Mouse (Mus musculus): ENCODE results near the gene Kif16b. TPM values are rescaled to one million over a fixed set of nuclear protein-coding genes. Genes with fewer than 3 reads are reported as not detected.

The Kif16b gene
- total RNA-seq, 2 experiments from 2014 or later = 24.9 to 27.0 TPM

DNA sequence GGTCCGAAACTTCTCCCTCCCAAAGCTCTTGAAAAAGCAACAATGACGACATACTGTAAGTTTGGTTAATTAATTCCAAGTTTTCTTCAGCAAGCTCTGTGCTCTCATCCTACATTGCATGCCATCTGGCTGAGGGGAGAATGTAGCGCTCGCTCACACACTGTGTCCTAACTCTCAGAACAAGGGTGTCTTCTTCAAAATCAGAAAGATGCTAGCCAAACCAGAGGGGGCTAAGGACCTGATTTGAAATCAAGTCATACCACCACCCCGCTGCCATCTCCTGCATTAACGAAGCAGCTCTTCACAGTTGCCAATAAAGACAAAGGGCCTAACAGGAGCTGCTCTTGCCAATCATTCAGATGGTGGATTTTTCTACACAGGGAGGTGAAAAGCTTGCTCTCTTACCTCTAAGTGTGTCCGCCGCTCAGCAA lies 253.3 kb downstream of the Kif16b start:
- DNase-seq = no peak

DNA sequence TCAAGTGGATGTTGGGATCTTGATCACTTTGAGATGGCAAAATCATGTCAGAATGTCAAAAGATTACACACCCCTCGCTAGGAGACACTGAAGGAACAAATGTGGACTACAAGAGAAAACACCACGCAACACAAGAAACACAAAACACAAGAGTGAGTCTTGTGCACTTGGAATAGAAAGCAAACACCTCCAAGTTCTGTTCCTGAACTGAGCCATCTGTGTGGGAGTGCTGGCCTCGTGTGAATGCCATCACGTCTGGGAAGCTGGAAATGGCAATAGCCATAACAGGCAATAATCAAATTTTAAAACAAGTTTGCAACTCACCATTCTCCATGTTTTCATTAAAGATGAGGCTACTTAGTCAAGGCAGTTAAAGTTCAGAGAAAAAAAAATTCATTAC lies 254.5 kb downstream of the Kif16b start:
- DNase-seq = no peak

DNA sequence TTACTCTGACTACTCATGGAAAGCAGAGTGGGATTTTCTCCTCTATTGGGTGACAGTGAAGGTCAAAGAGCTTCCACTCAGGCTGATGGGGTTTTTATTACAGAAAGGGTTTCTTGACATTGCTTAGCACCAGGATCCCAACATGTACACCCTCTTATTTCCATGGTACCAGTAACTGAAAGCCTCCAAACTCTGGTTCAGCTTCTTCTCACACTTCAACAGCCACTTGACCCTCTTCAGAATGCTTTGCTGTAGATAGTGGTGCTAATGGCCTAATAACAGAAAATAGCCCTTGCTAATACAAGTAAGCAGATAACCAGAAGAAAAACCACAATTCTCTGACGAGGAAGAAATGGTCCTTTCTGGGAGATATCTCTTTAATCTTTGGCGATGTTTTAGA lies 259.6 kb downstream of the Kif16b start:
- peak; percentile 36 for DNase-seq

DNA sequence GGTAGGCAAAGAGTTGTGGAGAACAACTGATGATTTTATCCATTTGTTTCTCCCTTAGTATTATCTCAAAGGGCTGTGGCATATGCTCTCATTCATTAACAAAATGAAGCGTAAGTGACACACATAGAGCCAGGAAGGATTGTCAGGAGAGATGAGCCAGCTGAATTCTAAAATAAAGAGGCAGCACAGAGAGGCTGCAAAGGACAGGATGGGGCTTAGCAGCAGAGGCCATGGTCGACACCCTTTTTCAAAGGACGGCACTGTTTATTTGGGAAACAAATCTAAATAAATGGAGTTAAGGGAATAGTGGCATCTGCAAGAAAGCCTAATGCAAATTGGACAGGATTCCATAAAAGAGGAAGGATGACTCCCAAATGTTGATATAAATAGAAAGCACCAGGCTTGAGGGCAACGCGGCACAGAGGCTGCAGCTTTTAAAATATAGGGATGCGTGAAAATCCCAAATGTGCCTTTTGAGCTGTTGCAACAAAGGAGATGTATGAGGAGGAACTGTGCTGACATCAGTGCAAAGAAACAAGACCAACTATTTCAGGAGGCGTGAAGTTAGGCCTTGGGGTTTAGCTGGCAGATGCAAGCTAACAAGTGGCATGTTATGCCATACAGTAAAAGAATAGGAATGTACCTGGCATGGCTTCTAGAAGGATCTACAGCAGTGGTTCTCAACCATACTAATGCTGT lies 265.6 kb downstream of the Kif16b start:
- DNase-seq = no peak

DNA sequence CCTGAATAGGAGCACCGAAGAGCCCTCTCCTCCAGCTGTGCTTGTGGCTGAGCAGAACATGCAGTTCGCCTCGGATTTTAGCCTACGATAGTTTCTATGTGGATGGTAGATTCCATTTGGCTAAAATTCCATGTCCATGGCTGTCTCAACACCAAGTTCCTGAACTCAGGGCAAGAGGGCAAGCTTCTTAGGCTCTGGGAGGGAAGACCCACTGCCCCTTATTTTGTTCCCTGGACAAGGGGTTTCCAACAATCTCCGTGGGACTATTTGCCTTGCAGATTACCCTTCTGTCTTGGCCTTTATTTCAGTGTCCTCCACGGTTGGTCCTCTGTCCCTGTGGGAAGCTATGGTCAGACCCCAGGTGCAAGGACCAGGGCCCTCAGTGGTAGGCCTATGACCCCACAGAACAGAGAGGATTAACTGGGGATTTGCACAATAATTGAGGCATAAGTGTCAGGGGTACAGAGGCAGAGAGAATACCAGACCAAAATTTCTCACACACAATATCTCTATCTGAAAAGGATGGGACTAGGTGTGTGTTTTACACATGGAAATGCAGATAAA lies 267.3 kb downstream of the Kif16b start:
- DNase-seq = no peak

- no peak for DNase-seq
Measured at GRCm38 (mm10) chr2:142629523-142630312, 271.6 kb downstream of the Kif16b start.

DNA sequence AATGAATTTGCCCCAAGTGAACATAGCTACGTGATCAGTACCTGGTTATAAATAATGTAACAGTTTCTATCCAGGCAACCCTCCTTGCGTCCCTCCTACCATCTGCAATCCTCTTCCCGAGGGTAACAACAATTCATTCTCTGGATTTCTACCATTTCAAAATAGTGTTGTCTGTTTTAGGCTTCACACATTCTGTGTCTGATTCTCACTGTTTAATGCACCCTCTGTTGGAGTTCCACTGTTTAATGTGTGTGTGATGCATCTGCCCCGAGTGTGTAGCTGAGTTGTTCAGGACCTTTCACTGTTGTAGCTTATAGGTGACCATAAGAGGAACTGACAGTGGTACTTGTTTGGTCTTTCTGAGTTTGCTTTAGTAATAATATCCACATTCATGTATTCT lies 275.6 kb downstream of the Kif16b start:
- DNase-seq = no peak

DNA sequence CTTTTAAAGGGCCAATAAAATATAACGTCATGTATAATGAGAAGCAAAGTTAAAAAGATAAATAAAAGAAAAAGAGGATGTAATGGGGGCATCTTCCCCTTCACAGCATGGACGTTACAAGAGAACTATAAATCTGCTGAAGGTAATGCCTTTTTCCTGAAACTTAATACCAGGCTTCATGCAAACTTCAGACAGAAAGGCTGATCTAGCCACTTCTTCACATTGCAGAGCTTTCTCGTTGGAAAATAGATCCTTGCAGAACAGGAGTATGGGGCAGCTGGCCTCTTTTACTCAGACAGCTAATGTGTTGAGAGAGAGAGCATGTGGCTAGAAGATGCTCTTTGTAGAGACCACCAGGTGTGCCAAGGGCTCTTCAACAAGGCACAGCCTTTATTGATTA lies 276.2 kb downstream of the Kif16b start:
- no peak for DNase-seq

DNA sequence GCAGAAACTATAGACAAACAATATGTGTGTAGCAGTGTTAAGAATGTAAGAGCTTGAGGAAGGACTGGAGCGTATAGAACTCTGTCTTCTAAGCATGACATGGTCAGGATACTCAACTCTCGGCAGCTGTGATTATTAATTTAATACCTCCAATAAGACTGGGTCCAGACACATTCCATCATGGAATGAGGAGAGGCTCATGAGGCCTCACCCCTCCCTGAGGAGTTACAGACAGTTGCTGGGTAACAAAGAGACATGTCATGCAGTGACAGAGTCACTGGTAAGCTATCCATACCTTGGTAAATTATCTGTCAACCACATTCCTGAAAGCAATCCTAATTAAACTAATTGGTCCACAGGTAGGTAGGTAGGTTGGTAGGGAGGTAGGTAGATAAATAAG lies 277.1 kb downstream of the Kif16b start:
- no peak for DNase-seq

DNA sequence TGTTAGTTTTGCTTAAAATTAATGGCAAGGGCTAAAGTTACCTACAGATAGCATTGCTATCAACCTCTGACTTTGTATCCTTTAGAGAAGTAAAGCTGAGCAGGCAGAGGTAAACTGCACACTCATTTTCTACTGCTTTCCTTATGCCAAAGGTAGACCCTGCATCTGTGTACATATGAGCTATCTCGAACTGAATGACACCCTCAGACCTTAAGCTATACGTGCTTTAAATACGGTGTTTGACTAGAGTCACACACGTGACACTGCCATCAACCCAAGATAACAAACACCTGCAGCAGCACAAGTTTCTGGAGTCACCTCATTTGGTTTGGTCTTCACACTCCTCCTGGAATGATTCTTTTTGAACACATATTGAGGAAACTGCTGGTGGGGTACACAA lies 280.2 kb downstream of the Kif16b start:
- no peak for DNase-seq

DNA sequence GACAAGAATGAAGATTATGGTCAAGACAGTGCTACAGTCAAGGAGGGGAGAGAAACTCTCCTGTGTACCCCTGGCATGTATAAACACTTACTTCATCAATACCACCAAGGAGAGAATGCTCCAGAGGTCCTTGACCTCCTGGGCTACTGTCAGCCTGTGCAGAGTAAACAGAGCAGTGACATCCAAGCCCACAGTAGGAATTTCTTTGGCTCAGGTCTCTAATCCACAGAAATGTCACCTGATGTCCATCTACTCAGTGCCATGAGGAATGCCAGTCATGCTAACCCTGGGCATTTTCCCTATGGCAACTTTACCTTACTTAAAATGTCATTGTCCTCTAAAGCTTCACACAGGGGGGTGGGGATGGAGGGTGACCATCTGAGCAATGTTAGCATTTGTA lies 281.4 kb downstream of the Kif16b start:
- no peak for DNase-seq

DNA sequence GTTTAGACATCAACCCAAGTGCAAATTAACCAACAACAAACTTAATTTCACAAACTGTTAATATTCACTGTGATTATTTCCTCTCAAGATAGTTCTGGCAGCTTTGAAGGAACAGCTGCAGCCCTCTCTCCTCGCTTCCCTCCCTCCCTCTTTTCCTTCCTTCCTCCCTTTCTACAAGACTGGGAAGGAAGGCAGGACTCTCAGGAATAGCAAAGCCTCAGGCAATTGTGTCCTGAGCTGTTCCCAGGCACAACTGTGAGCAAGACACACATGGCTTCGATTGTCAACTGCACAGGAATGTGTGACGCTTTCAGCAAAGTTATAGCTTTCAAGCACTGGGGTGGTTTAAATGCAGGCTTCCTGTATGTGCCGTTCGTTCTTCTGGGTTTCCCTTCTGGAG lies 286.8 kb downstream of the Kif16b start:
- DNase-seq = no peak

DNA sequence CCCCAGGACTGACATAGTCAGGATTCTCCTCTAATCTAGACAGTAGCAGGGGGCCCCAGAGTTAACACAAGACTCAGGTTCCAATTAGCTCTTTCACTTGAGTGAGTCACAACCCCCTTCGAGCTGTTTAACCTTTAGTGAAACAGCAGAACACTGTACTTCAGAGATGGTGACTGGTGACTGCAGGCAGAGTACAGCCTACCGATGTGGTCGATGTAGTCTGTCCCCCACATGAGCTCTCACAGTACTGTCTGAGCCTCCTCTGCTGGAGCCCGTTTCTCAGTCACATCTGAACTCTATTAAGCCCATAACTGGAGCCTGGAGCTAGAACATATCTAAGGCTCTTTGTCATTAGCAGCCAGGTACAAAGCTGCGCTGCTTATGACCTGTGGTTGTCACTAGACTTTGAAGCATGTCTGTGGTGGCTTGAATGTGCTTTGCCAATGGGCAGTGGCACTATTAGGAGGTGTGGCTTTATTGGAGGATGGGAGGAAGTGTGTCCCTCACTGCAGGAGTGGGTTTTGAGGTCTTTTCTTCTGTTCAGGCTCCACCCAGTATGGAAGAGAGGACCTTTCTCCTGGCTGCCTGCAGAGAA lies 288.9 kb downstream of the Kif16b start:
- DNase-seq = no peak

- DNase-seq = peak; percentile 32
Measured at GRCm38 (mm10) chr2:142611113-142611512, 290.2 kb downstream of the Kif16b start.

DNA sequence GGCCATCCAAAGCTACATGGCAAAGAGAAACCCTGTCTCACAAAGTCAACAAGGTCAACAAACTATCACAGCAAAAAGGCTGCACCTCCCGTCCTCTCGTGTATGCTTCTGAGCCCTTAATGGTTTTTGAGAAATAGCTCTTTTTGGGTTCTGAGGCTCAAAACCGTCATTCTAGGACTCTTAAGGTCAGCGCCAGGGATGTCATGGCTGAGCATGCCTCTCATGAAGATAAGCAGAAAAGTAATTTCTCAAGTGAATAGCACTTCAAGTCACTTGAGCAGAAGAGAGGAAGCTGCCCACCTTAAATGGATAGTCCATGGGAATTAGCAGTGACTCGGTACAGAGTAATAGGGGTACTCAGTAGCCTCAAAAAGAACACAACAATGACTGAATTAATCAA lies 291.1 kb downstream of the Kif16b start:
- DNase-seq = no peak

GRCm38 (mm10) chr2:142608778-142609177 lies 292.6 kb downstream of the Kif16b start:
- DNase-seq = no peak

DNA sequence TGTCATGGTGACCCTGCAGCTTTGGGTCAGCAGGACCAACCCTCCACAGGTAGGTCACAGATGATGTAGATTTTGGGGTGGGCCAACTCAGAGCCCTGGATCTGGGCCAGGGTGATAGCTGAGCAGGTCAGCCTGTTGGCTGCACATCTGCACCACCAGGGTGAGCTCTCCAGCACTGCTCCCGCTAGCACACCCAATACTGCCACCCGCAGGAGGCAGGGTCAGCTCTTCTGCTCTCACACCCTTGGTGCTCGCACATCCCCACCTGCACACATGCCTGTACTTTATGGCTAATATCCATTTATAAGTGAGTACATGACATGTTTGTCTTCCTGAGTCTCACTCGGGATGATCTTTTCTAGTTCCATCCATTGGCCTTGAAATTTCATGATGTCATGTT lies 296.6 kb downstream of the Kif16b start:
- no peak for DNase-seq

DNA sequence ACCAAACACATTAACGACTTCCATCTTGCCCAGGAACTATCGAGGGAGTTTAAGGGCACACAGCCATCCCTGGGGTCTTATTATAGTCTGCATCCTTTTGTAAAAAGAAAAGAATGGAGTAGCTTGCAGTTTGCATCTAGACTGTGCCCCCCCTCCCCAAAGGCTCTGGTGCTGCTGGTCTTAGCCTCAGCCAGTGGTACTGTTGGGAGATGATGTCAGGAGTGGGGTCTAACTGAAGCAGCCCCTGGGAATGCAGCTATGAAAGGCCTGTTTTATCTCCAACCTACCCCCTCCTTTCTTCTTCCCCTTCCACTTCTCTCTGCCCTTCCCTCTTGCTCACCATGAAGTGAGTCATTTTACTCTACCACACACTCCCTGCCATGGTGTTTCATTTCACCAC lies 298.1 kb downstream of the Kif16b start:
- no peak for DNase-seq

- DNase-seq = no peak
Measured at GRCm38 (mm10) chr2:142599235-142599634, 302.1 kb downstream of the Kif16b start.

GRCm38 (mm10) chr2:142596176-142597170 lies 304.9 kb downstream of the Kif16b start:
- no peak for DNase-seq

GRCm38 (mm10) chr2:142590938-142591337 lies 310.4 kb downstream of the Kif16b start:
- no peak for DNase-seq

GRCm38 (mm10) chr2:142590284-142590724 lies 311.0 kb downstream of the Kif16b start:
- DNase-seq = no peak

Data from heart, postnatal 4 days (tissue).